Mouse (Mus musculus) lung, postnatal 0 days (tissue): ENCODE results near the gene Cand1.

Experiments used
- CTCF ChIP-seq: IDR thresholded peaks from 2 replicates; pipeline ENCODE4 v1.5.1; 2016; ENCODE audit warnings: antibody characterized with exemption, mild to moderate bottlenecking
- EP300 ChIP-seq: IDR thresholded peaks from 2 replicates; pipeline ENCODE4 v1.6.1; 2016; ENCODE audit warnings: antibody characterized with exemption, mild to moderate bottlenecking, control low read depth

DNA sequence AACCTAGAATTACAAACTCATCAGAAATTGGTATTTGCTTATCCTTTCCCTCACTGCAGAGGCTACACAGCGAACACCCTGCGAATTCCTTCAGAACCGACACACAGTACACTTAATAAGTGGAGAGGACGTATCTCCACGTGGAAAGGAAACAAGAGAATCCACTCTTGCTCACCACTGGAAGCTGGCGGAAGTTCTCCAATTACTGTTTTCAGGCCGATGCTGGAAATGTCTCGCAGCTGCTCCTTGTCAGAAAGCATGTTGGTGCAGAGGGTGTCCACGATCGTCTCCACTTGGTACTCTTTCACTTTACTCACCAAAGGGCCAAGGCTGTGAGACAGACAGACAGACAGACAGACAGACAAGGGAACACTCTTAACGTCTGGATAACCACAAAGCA lies 20.4 kb downstream of the Cand1 start:
- TF ChIP-seq EP300 (no peak), CTCF (no peak)
